Mouse (Mus musculus) CD4-positive, CD25-positive, alpha-beta regulatory T cell, adult 2 months (primary cell): ENCODE measurements at regions not wholly inside any gene's neighbourhood (a gene's known extent, or its start where the extent isn't known, plus 50 kb on each side); places are given as distances from the start of the nearest gene placed in this dataset.
"Not testable (repeated sequence)": the region's sequence is repeated elsewhere in the genome, so short reads cannot be mapped to it uniquely, and the experiment has no call there.

Source experiments
- DNase-seq: peaks from one replicate; pipeline ENCODE4 v3.0.0-alpha.2; 2012; ENCODE audit warnings: low read depth, low spot score

- no peak for DNase-seq
These were observed 499.3 kb upstream of the 4930578C19Rik start for GRCm38 (mm10) chrX:18960465-18960864.

DNA sequence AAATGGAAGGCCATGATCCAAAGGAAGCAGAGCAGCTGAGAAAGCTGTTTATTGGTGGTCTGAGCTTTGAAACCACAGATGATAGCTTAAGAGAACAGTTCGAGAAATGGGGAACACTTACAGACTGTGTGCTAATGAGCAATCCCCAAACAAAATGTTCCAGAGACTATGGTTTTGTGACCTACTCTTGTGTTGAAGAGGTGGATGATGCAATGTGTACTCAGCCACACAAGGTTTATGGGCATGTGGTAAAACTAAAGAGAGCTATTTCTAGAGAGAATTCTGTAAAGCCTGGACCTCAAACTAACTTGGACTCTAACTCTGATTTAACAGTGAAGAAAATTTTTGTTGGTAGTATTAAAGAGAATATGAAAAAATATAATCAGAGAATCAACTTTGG, 481.4 kb upstream of the 4930578C19Rik start:
- no peak for DNase-seq

GRCm38 (mm10) chrX:18933340-18933739, 472.1 kb upstream of the 4930578C19Rik start:
- DNase-seq, result no peak

- no peak for DNase-seq
These were observed 461.9 kb upstream of the 4930578C19Rik start for GRCm38 (mm10) chrX:18923084-18923483.

DNA sequence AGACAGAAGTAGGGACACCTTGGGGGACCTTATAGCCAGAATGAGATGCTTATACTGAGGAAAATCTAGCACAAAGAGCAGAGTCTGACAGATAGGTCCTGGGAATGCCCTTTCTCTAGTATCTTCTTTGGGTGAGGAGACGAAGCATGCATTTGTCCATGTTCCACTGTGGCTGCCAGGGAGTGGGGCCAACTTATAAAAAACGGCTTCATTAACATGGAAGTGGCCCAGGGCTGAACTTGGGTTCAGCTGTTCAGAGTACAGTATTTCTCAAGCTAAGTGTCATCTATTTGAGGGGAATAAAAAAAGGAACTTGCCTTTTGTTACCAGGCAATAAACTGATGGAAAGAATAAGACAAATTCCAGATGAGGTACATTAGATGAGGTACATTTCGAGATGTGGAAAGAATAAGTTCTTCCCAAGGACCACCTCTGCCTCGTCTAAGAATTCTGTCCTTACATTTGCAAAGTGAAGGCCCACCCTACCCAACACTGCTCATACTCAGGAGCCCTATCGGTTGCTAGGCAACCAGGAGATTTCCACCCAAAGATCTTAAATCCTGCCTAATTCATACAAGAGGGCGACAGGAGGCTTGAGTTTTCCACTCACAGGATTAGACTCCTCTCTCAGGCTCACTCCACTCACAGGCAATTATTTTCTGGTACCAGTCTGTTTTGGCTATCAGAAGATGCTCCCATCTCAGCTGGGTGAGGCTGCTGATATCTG, 460.3 kb upstream of the 4930578C19Rik start:
- no peak for DNase-seq

GRCm38 (mm10) chrX:18882784-18883171, 421.6 kb upstream of the 4930578C19Rik start:
- DNase-seq, result no peak

GRCm38 (mm10) chrX:18882088-18882783, 421.0 kb upstream of the 4930578C19Rik start:
- peak; percentile 0 for DNase-seq

GRCm38 (mm10) chrX:18875734-18876133, 414.5 kb upstream of the 4930578C19Rik start:
- DNase-seq, result no peak

- no peak for DNase-seq
These were observed 412.9 kb upstream of the 4930578C19Rik start for GRCm38 (mm10) chrX:18874051-18874450.

DNA sequence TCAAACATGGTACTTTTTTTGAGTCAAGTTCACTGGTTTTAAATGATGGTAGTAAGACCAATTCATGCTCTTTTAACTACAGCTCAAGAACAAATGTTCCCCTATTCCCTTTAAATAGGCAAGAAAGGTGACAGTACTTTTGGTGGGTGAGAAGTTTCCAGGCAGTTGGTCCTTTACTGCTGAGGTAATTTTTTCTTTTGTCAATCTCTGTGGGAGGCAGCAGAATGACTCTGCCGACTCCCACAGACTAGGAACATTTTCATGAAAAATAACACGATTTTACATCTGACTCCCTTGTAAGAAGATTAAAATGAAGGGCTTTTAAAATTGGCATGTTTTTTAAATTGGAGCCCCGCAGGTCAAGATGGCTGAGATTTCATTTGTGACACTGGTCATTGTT, 377.5 kb upstream of the 4930578C19Rik start:
- no peak for DNase-seq

- DNase-seq, result not testable (repeated sequence)
These were observed 363.8 kb upstream of the 4930578C19Rik start for GRCm38 (mm10) chrX:18824971-18825370.

DNA sequence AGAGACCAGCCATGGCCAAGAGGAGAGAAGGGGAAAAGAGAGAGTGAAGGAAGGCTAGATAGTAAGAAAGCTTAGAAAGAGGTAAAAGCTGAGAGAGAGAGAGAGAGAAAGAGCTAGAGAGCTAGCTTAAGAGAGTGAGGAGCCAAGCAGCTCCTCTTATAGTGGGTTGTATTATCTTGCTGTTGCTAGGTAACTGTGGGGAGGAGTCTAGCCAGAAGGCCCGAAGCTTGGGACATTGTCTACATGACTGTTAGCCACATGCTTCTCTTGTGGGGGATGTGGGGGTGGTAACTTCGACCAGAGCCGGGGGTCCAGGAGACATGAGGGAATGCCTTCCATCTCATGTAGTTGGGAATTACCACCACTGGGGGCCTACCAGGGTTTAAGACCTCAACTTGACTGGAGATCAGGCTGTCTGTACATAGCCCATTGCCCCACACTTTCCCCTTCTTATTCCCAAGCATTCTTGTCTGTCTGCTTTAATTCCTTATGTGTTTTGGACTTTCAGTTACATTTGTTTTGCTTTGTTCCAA, 353.3 kb upstream of the 4930578C19Rik start:
- no peak for DNase-seq
